Mouse (Mus musculus) frontal cortex, adult 2 months (tissue): ENCODE results near the gene March10. TPM values are rescaled to one million over a fixed set of nuclear protein-coding genes. Genes with fewer than 3 reads are reported as not detected.

Experiments used
- DNase-seq, 2 experiments: peaks; one replicate each; pipeline ENCODE4 v3.0.0; 2022; ENCODE audit warnings: low spot score in 1 of 2; ENCODE audit errors: extremely low spot score in 1 of 2
- polyA plus RNA-seq: library from polyadenylated mRNA; depleted of rRNA; stranded (reverse); fragments of >200 nt; gene quantifications from 2 replicates; pipeline ENCODE4 v1.2.3, GENCODE M21; 2012; rRNA removed

The March10 gene
- polyA plus RNA-seq, 1 experiment: 1.1 TPM

GRCm38 (mm10) chr11:105321090-105321489 is 135.4 kb downstream of the March10 start:
- DNase-seq: no peak

GRCm38 (mm10) chr11:105317769-105318168 is 138.8 kb downstream of the March10 start:
- DNase-seq: no peak

- no peak for DNase-seq
Observed at GRCm38 (mm10) chr11:105316121-105316520, 140.4 kb downstream of the March10 start.

- DNase-seq: no peak
Observed at GRCm38 (mm10) chr11:105315296-105315695, 141.2 kb downstream of the March10 start.

- DNase-seq: peak in 1 of 2 experiments; percentile 20
Observed at GRCm38 (mm10) chr11:105313633-105314014, 142.9 kb downstream of the March10 start.

GRCm38 (mm10) chr11:105312972-105313632 is 143.4 kb downstream of the March10 start:
- DNase-seq: no peak

- peak in 1 of 2 experiments; percentile 53 for DNase-seq
Observed at GRCm38 (mm10) chr11:105312311-105312942, 144.1 kb downstream of the March10 start.

- DNase-seq: peak in 1 of 2 experiments; percentile 48
Observed at GRCm38 (mm10) chr11:105311291-105311975, 145.1 kb downstream of the March10 start.

Other genes starting within 250 kb of the March10 start
- 5.3 and 6.7 TPM in 2 replicates for gene Mrc2, start 164.1 kb downstream of the March10 start, polyA plus RNA-seq
- gene Tanc2, start 133.3 kb upstream of the March10 start, polyA plus RNA-seq: 61.3 and 64.0 TPM in 2 replicates